Mouse (Mus musculus): ENCODE measurements around the gene Gemin2. TPM values are rescaled to one million over a fixed set of nuclear protein-coding genes. Genes with fewer than 3 reads are reported as not detected.
"Not testable (repeated sequence)": the region's sequence is repeated elsewhere in the genome, so short reads cannot be mapped to it uniquely, and the experiment has no call there.

Gemin2 gene
- total RNA-seq (2021) = 1 to 10 TPM; 5.3 to 5.7 TPM
- polyA plus RNA-seq (2012; rRNA removed) = 2.9 and 5.4 TPM in 2 replicates
- long read RNA-seq, partial matches to known transcripts = 0 of 5 reads
- long read RNA-seq, other reads (novel, unspliced or antisense) = 1 of 5 reads

DNA sequence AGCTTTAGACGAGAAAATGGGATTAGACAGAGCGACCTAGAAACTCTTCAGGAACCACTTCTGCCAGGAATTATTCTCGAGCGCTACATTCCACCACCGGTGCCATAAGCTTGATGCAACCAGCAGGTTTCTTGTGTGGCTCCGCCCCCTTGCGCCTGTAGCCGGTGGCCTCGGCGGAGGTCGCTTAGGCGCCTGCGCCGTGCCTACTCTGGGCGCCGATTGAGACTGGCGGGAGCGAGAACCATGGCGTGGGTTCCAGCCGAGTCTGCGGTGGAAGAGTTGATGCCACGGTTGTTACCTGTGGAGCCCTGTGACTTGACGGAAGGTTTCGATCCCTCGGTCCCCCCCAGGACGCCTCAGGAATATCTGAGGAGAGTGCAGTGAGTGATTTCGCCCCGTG, at the start of gene Gemin2:
Gene Gemin2, plus strand, starts transcription at position 160 of the 400 bp plus-strand sequence.
- Histone ChIP-seq H3K79me2 (replicated peaks; ENCODE audit: control insufficient read depth, insufficient read depth, low read length) (peaks cover 3% of the 10 kb centered on the region), H3K9ac (ENCODE audit: low read depth, low read length) (peak within 1 kb of the TSS; percentile 72), H3K27me3 (ENCODE audit: control insufficient read depth, insufficient read depth, low read length) (no peaks in the 10 kb centered on the region), H3K27ac (peak within 1 kb of the TSS; percentile 95), H3K4me1 (ENCODE audit: control insufficient read depth, insufficient read depth, low read length) (peaks cover 9% of the 10 kb centered on the region), H3K36me3 (ENCODE audit: control insufficient read depth, insufficient read depth, low read length) (peaks cover 4% of the 10 kb centered on the region), H3K4me3 (peak within 1 kb of the TSS; percentile 69)
- peak; percentile 41 for TF ChIP-seq CTCF (IDR thresholded peaks at IDR 0.05)
- peak; percentile 94 for TF ChIP-seq POLR2A (IDR thresholded peaks at IDR 0.05; ENCODE audit: insufficient read depth, low read depth, low read length)
- 0 out of 2 replicates have a peak, but pooled peaks have one; percentile 42 for TF ChIP-seq EP300 (IDR thresholded peaks at IDR 0.05; ENCODE audit: insufficient read depth, low read depth, low read length)
- under 1% methylated on average over 28 of the region's 28 CpGs for WGBS
- peak; percentile 90 to 94 for DNase-seq
- intact Hi-C loops (cut with DNase I) = loop anchor here (2.0 to 5.0 kb wide), 3 partner anchors 48 to 1781 kb away; partner anchors contain the start of genes Fbxo33, Mipol1, Prps1l3 and Trappc6b

DNA sequence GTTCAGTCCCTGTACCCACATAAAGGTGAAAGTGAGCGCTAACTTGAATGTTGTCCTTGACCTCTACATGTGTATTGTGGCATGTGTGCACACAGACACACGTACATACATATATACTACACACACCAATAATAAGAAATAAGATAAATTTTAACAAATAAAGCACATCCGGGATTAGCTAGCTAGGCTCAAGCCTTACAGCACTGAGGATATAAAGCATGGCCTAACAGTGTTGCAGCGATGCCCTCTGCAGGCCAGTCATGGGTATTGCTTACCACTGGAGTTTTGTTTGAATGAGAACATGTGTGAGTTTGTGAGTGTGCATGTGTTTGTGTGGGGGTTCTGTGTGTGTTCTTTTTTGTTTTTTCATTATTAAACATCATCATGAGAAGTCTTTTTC, 48.6 kb upstream of the Gemin2 start:
- intact Hi-C loops (cut with DNase I) = no loop called here
- no peaks in the 10 kb centered on the region for H3K27me3 ChIP-seq (ENCODE audit: control insufficient read depth, insufficient read depth, low read length)
- H3K4me1 ChIP-seq (ENCODE audit: control insufficient read depth, insufficient read depth, low read length) = no peaks in the 10 kb centered on the region; the same call in 1 of the 2 replicates
- no peak for TF ChIP-seq POLR2A (IDR thresholded peaks at IDR 0.05; ENCODE audit: insufficient read depth, low read depth, low read length)
- TF ChIP-seq CTCF (IDR thresholded peaks at IDR 0.05) = peak; percentile 81
- DNase-seq = no peak
- no peak overlapping the region for H3K27ac ChIP-seq
- 0 out of 2 replicates have a peak, but pooled peaks cover 2% of the 10 kb centered on the region for H3K79me2 ChIP-seq (replicated peaks; ENCODE audit: control insufficient read depth, insufficient read depth, low read length)
- H3K4me3 ChIP-seq = no peak overlapping the region
- H3K9ac ChIP-seq (ENCODE audit: low read depth, low read length) = no peak overlapping the region
- peaks cover 2% of the 10 kb centered on the region for H3K36me3 ChIP-seq (ENCODE audit: control insufficient read depth, insufficient read depth, low read length)
- 74% methylated on average over 4 of the region's 4 CpGs for WGBS

DNA sequence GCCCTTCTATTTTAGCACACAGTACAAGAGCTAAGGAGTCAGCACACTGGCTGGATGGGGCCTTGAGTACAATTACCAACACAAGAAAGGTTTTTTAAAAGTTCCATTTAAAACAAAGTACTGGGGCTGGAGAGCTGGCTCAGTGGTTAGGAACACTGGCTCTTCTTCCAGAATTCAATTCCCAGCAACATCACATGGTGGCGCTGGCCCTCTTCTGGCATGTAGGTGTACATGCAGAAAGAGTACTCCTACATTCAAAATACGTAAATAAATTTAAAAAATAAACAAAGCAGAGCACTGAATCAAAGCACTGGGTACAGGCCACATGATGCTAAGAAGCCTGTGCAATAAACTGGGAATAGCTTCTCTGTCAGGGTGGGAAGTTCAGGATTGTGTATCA, 36.2 kb upstream of the Gemin2 start:
- Histone ChIP-seq H3K4me1 (ENCODE audit: control insufficient read depth, insufficient read depth, low read length) (no peaks in the 10 kb centered on the region), H3K4me3 (no peak overlapping the region), H3K27me3 (ENCODE audit: control insufficient read depth, insufficient read depth, low read length) (no peaks in the 10 kb centered on the region), H3K9ac (ENCODE audit: low read depth, low read length) (no peak overlapping the region), H3K27ac (no peak overlapping the region), H3K36me3 (ENCODE audit: control insufficient read depth, insufficient read depth, low read length) (no peaks in the 10 kb centered on the region), H3K79me2 (replicated peaks; ENCODE audit: control insufficient read depth, insufficient read depth, low read length) (no peaks in the 10 kb centered on the region)
- intact Hi-C loops (cut with DNase I) = no loop called here
- TF ChIP-seq POLR2A (IDR thresholded peaks at IDR 0.05; ENCODE audit: insufficient read depth, low read depth, low read length) (no peak), EP300 (IDR thresholded peaks at IDR 0.05; ENCODE audit: insufficient read depth, low read depth, low read length) (no peak), CTCF (IDR thresholded peaks at IDR 0.05) (peak; percentile 46)
- DNase-seq = no peak
- WGBS = 83% methylated on average over 2 of the region's 2 CpGs

DNA sequence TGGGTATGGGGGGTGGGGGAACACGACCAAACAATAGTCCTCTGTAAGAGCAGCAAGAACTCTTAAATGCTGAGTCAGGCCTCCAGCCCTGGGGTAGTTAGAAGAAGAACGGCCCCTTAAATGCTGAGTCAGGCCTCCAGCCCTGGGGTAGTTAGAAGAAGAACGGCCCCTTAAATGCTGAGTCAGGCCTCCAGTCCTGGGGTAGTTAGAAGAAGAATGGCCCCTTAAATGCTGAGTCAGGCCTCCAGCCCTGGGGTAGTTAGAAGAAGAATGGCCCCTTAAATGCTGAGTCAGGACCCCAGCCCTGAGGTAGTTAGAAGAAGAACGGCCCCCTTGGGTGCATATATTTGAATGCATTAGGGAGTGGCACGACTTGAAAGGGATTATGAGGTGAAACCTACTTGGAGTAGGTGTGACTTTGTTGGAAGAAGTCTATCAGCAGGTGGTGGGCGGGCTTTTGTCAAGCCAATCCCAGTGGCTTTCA, 32.0 kb upstream of the Gemin2 start:
- H3K79me2 ChIP-seq (replicated peaks; ENCODE audit: control insufficient read depth, insufficient read depth, low read length); H3K9ac ChIP-seq (ENCODE audit: low read depth, low read length); H3K4me1 ChIP-seq (ENCODE audit: control insufficient read depth, insufficient read depth, low read length); H3K27ac ChIP-seq; DNase-seq; H3K27me3 ChIP-seq (ENCODE audit: control insufficient read depth, insufficient read depth, low read length); intact Hi-C loops (cut with DNase I); H3K4me3 ChIP-seq; H3K36me3 ChIP-seq (ENCODE audit: control insufficient read depth, insufficient read depth, low read length): not testable (repeated sequence)
- WGBS = 79% methylated on average over 6 of the region's 6 CpGs

DNA sequence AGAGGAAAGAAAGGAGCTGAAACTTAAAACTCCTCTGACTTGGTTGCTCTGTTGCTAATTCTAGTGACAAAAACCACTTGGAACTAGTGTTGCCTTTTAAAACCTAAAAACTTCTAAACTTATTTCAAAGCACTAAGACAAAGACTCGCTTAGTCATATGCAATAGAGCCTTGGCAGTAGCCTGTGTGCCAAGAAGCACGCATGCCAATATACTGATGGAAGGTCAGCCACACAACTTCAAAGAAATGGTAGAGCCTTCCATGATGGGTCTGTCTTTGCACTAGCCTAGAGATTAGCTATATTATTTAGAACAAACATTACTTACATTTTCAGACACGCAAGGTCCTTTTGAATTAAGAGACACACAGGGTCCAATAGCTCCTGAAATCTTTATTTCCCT, 27.4 kb upstream of the Gemin2 start:
- 94% methylated on average over 3 of the region's 3 CpGs for WGBS
- H3K4me3 ChIP-seq = no peak overlapping the region
- H3K79me2 ChIP-seq (replicated peaks; ENCODE audit: control insufficient read depth, insufficient read depth, low read length) = no peaks in the 10 kb centered on the region
- no peak overlapping the region for H3K27ac ChIP-seq
- peaks cover 4% of the 10 kb centered on the region for H3K36me3 ChIP-seq (ENCODE audit: control insufficient read depth, insufficient read depth, low read length)
- TF ChIP-seq POLR2A (IDR thresholded peaks at IDR 0.05; ENCODE audit: insufficient read depth, low read depth, low read length) (no peak), EP300 (IDR thresholded peaks at IDR 0.05; ENCODE audit: insufficient read depth, low read depth, low read length) (no peak), CTCF (IDR thresholded peaks at IDR 0.05) (no peak)
- H3K9ac ChIP-seq (ENCODE audit: low read depth, low read length) = no peak overlapping the region
- H3K4me1 ChIP-seq (ENCODE audit: control insufficient read depth, insufficient read depth, low read length) = no peaks in the 10 kb centered on the region
- intact Hi-C loops (cut with DNase I) = no loop called here
- DNase-seq = no peak
- no peaks in the 10 kb centered on the region for H3K27me3 ChIP-seq (ENCODE audit: control insufficient read depth, insufficient read depth, low read length)

DNA sequence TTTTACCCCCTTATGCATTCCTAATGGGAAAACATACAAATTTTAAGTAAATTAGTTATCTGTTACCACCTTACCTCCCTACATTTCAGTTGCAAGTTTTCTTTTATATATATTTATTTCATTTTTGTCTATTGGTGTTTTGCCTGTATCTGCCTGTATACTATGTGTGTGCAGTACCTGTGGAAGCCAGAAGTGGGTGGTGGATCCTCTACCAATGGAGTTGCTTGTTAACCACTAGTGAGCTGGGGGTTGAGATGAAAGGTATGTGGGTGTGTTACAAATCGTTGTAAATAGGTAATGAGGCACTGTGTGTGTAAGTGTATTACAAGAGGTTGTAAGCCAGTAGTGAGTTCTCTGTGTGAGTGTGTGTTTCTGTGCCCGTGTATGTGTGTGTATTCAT, 2.7 kb upstream of the Gemin2 start:
- Histone ChIP-seq H3K27ac (no peak overlapping the region), H3K9ac (ENCODE audit: low read depth, low read length) (no peak overlapping the region), H3K4me3 (no peak overlapping the region), H3K79me2 (replicated peaks; ENCODE audit: control insufficient read depth, insufficient read depth, low read length) (peaks cover 3% of the 10 kb centered on the region), H3K36me3 (ENCODE audit: control insufficient read depth, insufficient read depth, low read length) (peaks cover 15% of the 10 kb centered on the region), H3K27me3 (ENCODE audit: control insufficient read depth, insufficient read depth, low read length) (no peaks in the 10 kb centered on the region), H3K4me1 (ENCODE audit: control insufficient read depth, insufficient read depth, low read length) (peaks cover 9% of the 10 kb centered on the region)
- intact Hi-C loops (cut with DNase I) = loop anchor here (5.0 kb wide), 1 partner anchor 1778 kb away; the partner anchor contains the start of genes Mipol1 and Prps1l3
- WGBS = 51% methylated on average over 2 of the region's 2 CpGs
- no peak for DNase-seq
- TF ChIP-seq POLR2A (IDR thresholded peaks at IDR 0.05; ENCODE audit: insufficient read depth, low read depth, low read length) = no peak
- TF ChIP-seq EP300 (IDR thresholded peaks at IDR 0.05; ENCODE audit: insufficient read depth, low read depth, low read length) = no peak
- TF ChIP-seq CTCF (IDR thresholded peaks at IDR 0.05) = peak; percentile 52
